Mouse (Mus musculus) naive thymus-derived CD4-positive, alpha-beta T cell, adult 2 months (primary cell): ENCODE measurements around the gene Peli2.

Experiments used
- DNase-seq: peaks from one replicate; pipeline ENCODE4 v3.0.0-alpha.2; 2011; ENCODE audit warnings: low read depth

Peli2 gene

DNA sequence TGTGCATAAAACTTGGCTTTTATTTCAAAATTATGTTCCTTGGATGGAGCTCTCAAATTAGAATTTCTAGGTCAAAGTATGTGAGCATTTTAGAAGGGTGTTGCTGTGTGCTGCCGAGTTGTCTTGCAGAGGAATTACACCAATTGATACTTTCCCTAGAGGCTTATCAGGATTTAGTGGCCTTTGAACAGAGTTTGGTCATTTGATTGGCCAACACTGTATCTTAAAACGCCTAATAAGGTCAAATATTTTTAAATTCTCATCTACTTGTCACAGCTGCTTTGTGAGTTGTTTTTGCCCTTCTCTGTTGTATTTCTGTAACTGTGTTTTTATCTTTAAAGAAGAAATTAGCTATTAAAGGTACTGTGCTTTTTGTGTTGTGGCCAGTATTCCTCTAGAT is 32.4 kb downstream of the Peli2 start:
- DNase-seq = no peak

DNA sequence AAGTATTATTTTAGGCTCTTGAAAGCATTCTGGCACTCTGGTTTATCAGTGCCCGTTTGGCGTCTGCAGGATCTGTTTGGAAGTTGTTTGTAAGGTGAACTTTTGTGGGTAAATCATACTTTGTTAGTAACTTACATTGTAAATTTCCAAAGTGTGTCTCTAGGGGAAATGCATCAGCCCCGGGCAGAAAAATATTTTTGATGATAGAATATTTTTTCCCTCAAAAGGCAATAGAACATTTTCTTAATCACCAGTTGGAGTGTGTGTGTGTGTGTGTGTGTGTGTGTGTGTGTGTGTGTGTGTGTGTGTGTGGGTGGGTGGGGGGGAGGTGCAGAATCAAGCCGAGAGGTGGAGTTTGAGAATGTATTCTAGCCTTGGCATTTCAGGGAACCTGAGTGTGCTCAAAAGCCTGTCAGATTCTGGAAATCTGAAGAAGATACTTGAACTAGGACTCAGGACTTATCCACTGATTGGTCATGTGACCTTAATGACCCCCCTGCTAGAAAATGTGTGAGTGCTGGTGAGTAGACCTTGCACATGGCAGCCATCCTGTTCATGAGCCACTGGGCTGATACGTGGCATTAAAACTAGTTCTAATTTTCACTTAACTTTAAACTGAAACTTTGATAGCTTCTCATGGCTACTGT is 33.4 kb downstream of the Peli2 start:
- no peak for DNase-seq

DNA sequence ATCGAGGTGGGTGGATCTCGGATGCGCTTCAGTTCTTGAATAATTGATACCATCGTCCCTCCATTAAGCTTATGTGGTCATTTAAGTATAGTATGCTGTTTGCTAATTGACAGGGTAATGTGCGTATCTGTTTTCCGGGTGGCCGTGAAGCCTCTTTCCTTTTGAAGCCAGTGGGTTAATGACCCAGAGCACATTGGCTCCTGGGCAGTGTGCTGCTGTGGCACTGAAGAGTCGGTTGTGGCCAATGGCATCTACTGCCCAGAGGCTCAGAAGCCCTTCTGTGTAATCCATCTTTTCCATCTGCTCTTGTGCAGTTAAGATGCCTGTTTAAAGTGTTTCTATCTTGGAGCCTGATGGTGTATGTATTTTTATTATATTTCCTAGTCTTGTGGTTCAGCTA is 34.0 kb downstream of the Peli2 start:
- DNase-seq = no peak

GRCm38 (mm10) chr14:48155153-48155552 is 34.5 kb downstream of the Peli2 start:
- DNase-seq = no peak

DNA sequence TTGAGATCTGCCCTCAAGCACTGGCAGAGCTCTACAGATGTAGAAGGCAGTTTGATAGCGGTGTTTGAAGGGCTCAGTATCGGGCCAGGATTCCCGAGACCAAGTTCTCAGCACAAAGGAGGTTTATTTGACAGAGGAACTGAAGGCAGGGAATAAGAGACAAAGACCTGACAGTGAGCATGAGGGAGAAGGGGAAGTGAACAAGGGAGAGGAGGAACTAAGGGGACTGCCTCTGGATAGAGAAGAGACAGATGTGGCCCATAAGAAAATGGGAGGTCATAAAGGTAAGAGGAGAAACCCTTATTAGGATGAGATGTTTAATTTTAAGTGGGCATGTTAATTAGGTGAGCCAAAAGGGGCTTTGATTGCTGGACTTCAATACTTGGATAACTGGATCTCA is 36.5 kb downstream of the Peli2 start:
- no peak for DNase-seq

DNA sequence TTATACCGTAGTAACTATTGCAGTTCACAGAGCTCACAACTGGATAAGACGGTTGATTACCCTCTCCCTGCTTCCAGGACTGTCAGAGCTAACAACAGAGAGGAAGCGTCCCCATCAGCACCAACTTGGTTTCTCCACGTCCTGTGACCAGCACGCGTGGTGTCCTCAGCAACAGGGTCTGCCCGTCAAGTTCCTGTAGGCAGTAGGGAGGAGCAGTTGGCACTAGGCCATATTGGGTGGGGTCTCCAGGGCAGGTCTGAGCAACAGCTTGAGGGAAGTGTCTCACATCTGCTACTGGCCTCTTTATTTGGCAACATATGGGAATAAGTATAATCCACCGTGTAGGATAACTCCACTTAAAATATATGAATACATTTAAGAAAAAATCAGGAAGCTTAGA is 37.2 kb downstream of the Peli2 start:
- no peak for DNase-seq

- no peak for DNase-seq
Measured at GRCm38 (mm10) chr14:48159401-48159800, 38.8 kb downstream of the Peli2 start.

- no peak for DNase-seq
Measured at GRCm38 (mm10) chr14:48162446-48162845, 41.8 kb downstream of the Peli2 start.

GRCm38 (mm10) chr14:48164917-48165316 is 44.3 kb downstream of the Peli2 start:
- no peak for DNase-seq

- no peak for DNase-seq
Measured at GRCm38 (mm10) chr14:48166396-48166795, 45.8 kb downstream of the Peli2 start.

- DNase-seq = no peak
Measured at GRCm38 (mm10) chr14:48167020-48167419, 46.4 kb downstream of the Peli2 start.

DNA sequence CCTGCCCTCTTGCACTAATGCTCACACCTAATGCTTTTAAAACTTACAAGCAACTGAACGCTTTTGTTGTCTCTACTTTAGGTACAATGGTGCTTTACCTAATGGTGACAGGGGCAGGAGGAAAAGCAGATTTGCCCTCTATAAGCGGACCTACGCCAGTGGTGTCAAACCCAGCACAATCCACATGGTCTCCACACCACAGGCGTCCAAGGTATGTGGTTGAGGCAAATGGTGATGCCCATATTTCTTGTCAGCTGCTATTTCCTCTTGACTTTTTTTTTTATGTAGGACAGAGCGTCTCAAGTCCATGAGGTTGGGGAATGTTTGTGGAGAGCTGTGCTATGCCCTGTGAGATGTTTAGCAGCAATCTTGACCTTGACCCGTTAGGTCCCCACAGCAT is 47.5 kb downstream of the Peli2 start:
- no peak for DNase-seq

DNA sequence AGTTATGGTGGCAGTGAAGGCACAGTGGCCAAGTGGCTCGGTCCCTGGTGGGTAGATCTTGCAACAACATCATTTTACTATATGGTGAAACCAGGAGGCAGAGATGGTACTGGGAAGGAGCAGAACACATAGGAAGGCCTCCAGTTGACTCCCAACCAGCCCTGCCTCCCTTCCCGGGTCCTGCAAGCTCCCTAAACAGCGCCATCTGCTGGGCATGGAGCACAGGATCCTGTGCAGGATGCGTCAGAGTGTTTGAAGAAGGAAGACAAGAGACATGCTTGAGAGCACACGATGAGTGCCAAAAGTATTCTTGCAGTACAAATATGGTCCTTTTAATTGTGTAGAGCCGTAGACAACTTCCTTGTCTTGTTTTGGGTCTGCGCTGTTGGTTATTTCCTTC is 49.3 kb downstream of the Peli2 start:
- DNase-seq = no peak

DNA sequence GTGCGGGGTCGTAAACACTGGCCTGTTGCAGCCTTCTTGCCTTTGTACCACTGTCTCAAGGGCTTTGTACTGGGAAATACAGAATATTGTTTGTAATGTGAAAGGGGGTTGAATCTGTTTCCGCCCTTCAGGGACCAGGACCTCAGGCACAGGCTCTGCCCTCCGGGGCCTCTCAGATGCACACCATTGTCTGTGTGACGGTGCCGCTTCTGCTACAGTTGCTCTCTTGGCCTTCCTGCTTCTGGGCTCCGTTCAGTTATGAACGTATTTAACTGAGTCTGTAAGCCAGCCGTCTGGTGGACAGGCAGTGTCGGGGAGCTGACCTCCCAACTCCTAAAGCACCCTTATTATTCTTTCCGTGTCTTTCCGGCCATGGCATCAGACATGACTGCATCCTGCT is 50.6 kb downstream of the Peli2 start:
- DNase-seq = no peak

DNA sequence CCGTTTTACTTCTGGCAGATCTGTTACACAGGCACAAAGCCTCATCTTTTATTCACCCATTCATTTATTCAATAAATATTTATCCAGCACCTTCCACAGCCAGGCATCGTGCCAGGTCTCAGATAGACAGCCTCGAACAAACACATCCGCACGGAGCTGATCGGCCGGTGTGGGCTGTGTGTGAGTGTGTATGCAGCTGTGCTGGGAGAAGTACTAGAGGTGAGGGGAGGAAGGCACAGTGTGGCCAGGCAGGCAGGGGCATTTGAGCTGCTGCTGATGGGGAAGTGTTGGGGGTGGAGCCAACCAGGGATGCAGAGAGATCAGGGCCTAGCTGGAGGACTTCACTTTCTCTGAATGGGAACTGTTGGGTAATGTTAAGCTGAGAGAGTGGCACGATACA is 51.4 kb downstream of the Peli2 start:
- no peak for DNase-seq

DNA sequence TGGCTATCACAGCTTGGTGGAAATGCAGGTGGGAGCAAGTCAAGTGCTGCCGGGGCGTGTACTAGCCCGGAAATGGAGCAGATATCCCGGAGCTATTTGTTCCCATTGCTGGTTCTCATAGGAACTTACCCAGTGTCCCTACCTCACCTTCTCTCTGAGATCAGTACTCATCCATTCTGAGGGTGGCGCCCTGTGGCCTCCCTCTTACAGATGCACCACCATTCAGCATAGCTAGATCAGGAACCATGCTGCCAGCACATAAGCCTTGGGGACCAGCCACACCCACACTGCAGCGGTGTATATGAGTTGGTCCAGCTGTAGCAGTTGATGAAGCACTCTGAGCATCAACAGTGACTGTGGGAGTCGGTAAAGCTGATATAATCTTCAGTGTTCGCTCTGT is 52.3 kb downstream of the Peli2 start:
- DNase-seq = no peak

DNA sequence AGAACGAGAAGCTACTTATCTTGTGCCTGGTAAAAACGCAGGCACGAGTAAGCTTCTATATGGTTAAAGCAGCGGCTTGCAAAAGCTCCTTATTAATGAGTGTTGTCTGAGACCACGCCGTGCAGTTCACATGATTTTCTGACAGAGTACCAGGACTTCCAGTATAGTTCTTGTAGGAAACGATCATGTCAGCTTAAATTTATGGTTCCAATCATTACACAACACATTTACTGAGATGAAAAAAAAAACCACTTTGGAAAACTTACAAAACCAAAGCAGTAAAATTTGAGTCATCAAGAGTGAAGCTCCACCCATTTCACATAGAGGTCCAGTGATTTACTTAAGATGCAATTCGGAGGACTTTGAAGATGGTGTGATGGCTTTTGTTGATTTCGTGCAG is 53.2 kb downstream of the Peli2 start:
- DNase-seq = no peak

GRCm38 (mm10) chr14:48174356-48174755 is 53.7 kb downstream of the Peli2 start:
- DNase-seq = no peak

- DNase-seq = no peak
Measured at GRCm38 (mm10) chr14:48175115-48175514, 54.5 kb downstream of the Peli2 start.

- DNase-seq = no peak
Measured at GRCm38 (mm10) chr14:48178304-48178995, 57.8 kb downstream of the Peli2 start.

- no peak for DNase-seq
Measured at GRCm38 (mm10) chr14:48179021-48179420, 58.4 kb downstream of the Peli2 start.

DNA sequence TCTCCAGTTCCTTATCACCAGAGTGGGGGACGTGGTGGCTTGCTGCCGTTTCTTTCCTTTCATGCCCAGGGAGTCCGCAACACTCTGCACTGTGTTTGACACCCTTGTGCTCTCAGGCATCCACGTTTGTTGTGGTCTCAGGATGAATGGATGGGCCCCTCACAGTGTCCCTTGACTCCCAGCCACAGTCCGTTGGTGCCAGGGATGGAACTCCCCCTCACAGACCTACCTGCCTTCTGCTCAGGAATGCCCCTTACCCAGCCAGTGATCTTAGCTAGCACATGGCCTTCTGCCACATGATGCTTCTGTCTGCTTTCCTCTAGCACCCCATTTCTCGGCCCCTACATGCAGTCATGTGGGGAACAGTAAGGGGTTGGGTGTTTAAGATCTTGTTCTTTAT is 65.7 kb downstream of the Peli2 start:
- DNase-seq = no peak

DNA sequence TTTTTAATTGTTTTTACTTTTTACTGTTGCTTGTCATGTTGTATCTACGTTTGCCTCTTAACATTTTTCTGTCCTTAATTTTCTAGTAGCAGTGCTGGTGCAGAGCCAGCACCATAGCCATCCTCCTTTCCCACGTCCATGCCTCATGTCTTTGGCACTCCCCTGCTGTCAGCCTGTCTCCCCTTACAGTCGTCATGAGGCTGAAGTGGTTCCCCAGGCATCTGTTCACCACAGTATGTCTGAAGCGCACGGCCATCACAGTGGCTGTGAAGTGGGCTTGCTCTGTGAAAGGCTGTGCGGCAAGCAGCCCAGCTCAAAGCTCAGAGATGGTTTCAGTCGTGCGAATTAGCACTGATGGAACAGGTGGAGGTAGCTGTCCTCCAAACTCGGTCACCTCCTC is 66.5 kb downstream of the Peli2 start:
- DNase-seq = no peak

- no peak for DNase-seq
Measured at GRCm38 (mm10) chr14:48189330-48189729, 68.7 kb downstream of the Peli2 start.
